Mouse (Mus musculus) cortical plate, adult 2 months (tissue): ENCODE measurements at regions not wholly inside any gene's neighbourhood (a gene's known extent, or its start where the extent isn't known, plus 50 kb on each side); places are given as distances from the start of the nearest gene placed in this dataset.

ENCODE experiments used
- CTCF ChIP-seq: fragments of 200-500 bp; IDR thresholded peaks from 2 replicates; pipeline ENCODE4 v1.5.1; 2011; ENCODE audit warnings: mild to moderate bottlenecking, control low read depth, low read length; ENCODE audit not compliant: insufficient read depth; ENCODE audit errors: extremely low read depth
- POLR2A ChIP-seq: fragments of 200-500 bp; IDR thresholded peaks from 2 replicates; pipeline ENCODE4 v1.6.1; 2011; ENCODE audit warnings: mild to moderate bottlenecking, low read length, control low read depth; ENCODE audit not compliant: insufficient read depth; ENCODE audit errors: extremely low read depth

DNA sequence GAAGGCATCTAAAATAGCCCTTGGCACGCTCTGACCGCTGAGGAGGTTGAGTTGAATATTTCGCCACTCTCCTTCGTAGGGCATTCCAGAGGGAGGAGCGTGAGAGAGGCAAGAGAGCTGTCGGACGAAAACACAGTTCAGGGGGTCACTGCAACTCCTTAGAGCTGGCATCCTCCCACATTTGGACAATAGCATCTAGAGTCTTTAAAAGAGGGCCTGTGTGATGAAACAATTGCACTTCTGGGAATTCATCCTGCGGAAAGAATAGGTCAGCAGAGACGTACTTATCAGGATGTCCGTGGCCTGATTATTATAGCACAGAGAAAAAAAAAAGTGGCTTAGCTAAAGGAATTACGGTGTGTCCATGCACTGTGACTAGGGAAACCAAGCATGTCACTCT, 156.8 kb downstream of the Efnb1 start:
- TF ChIP-seq CTCF, result no peak
- no peak for TF ChIP-seq POLR2A
